Mouse (Mus musculus) embryonic facial prominence, embryonic 11.5 days (tissue): Measurements from ENCODE around the gene Psen1. TPM values are rescaled to one million over a fixed set of nuclear protein-coding genes. Genes with fewer than 3 reads are reported as not detected.

ENCODE experiments used
- ATAC-seq: fragments of 200-750 bp; cut with Nextera tagmentation; replicated peaks from 2 replicates; pipeline ENCODE4 v1.8.0; 2017; ENCODE audit warnings: low read depth; ENCODE audit not compliant: insufficient number of reproducible peaks, low FRiP score, low TSS enrichment
- DNase-seq: peaks from one replicate; pipeline ENCODE4 v3.0.0-alpha.2; 2015; ENCODE audit warnings: low spot score
- H3K27ac ChIP-seq: fragments of 300-500 bp; sonication (generic); replicated peaks from 2 replicates; pipeline ENCODE4 v1.5.1; 2014; ENCODE audit warnings: mild to moderate bottlenecking, low read depth, low read length, control low read depth
- H3K27me3 ChIP-seq: fragments of 300-500 bp; sonication (generic); 2 replicates; pipeline ENCODE4 v1.6.1; 2014; ENCODE audit warnings: mild to moderate bottlenecking, low read length, moderate library complexity, mixed read lengths; ENCODE audit not compliant: control insufficient read depth, insufficient read depth
- H3K36me3 ChIP-seq: fragments of 300-500 bp; sonication (generic); replicated peaks from 2 replicates; pipeline ENCODE4 v1.6.1; 2014; ENCODE audit warnings: low read depth, mild to moderate bottlenecking, low read length, moderate library complexity, mixed read lengths; ENCODE audit not compliant: control insufficient read depth, insufficient read depth
- H3K4me1 ChIP-seq: fragments of 300-500 bp; sonication (generic); 2 replicates; pipeline ENCODE4 v1.6.1; 2014; ENCODE audit warnings: low read length, mixed read lengths; ENCODE audit not compliant: control insufficient read depth, insufficient read depth
- H3K4me2 ChIP-seq: fragments of 300-500 bp; sonication (generic); 2 replicates; pipeline ENCODE4 v1.6.1; 2014; ENCODE audit warnings: low read depth, mild to moderate bottlenecking, control low read depth, low read length, moderate library complexity
- H3K4me3 ChIP-seq: fragments of 300-500 bp; sonication (generic); 2 replicates; pipeline ENCODE4 v1.5.1; 2014; ENCODE audit warnings: low read depth, low read length, control low read depth
- H3K9ac ChIP-seq: fragments of 300-500 bp; sonication (generic); replicated peaks from 2 replicates; pipeline ENCODE4 v1.6.1; 2014; ENCODE audit warnings: mild to moderate bottlenecking, control low read depth, low read length
- H3K9me3 ChIP-seq: fragments of 300-500 bp; sonication (generic); replicated peaks from 2 replicates; pipeline ENCODE4 v1.6.1; 2016; ENCODE audit warnings: mild to moderate bottlenecking, low read length, inconsistent platforms, mixed read lengths; ENCODE audit not compliant: control insufficient read depth
- WGBS: fragments of 180-500 bp; shearing (Covaris S2); extraction: QIAGEN DNeasy Blood & Tissue Kit; methylation state at CpG from one replicate; pipeline ENCODE4 v1.1.7; 2014; 5-methylcytosine and 5-hydroxymethylcytosine counted together
- polyA plus RNA-seq: library from polyadenylated mRNA; unstranded; fragments of >200 nt; fragmentation: Nextera tagmentation; extraction: Ambion mirVana; gene quantifications from 2 replicates; pipeline ENCODE4 v1.2.1, GENCODE M21; 2014

The Psen1 gene
- polyA plus RNA-seq, 1 experiment from 2014 or later = 70.8 TPM

DNA sequence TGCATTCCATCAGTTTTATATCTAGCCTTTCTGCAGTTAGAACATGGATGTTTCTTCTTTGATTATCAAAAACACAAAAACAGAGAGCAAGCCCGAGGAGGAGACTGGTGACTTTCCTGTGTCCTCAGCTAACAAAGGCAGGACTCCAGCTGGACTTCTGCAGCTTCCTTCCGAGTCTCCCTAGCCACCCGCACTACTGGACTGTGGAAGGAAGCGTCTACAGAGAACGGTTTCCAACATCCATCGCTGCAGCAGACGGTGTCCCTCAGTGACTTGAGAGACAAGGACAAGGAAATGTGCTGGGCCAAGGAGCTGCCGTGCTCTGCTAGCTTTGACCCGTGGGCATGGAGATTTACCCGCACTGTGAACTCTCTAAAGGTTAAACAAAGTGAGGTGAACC lies 46.1 kb downstream of the Psen1 start:
- 88% methylated on average over 10 of the region's 10 CpGs for WGBS
- Histone ChIP-seq H3K4me3 (no peak overlapping the region), H3K36me3 (peaks cover 5% of the 10 kb centered on the region), H3K27me3 (no peaks in the 10 kb centered on the region), H3K27ac (no peak overlapping the region), H3K9ac (no peak overlapping the region), H3K4me1 (no peaks in the 10 kb centered on the region), H3K9me3 (no peaks in the 10 kb centered on the region), H3K4me2 (no peak overlapping the region)
- DNase-seq (no peak), ATAC-seq (no peak)

- Histone ChIP-seq H3K36me3 (peaks cover 5% of the 10 kb centered on the region), H3K27me3 (no peaks in the 10 kb centered on the region), H3K4me2 (no peak overlapping the region), H3K27ac (no peak overlapping the region), H3K4me3 (no peak overlapping the region), H3K9ac (no peak overlapping the region), H3K9me3 (no peaks in the 10 kb centered on the region), H3K4me1 (no peaks in the 10 kb centered on the region)
- DNase-seq (no peak), ATAC-seq (no peak)
- WGBS = 92% methylated on average over 8 of the region's 8 CpGs
Measured at GRCm38 (mm10) chr12:83736236-83736635, 48.3 kb downstream of the Psen1 start.

DNA sequence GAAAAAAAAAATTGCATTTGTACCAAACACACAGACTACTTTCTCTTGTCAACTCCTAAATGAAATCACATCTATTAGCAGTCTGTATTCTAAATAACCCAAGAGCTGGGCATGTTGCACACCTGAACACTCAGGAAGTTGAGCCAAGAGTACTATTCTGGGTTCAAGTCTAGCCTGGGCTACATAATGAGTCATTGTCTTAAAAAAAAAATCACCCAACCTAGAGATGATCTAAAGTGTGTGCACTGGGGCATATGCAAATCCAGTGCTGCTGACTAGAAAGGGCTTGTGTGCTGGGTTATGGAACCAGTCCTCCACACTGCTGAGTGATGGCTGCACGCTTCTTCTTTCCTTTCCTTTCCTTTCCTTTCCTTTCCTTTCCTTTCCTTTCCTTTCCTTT lies 50.7 kb downstream of the Psen1 start:
- no peaks in the 10 kb centered on the region for H3K27me3 ChIP-seq
- H3K4me2 ChIP-seq = no peak overlapping the region
- H3K9me3 ChIP-seq = no peaks in the 10 kb centered on the region
- no peak overlapping the region for H3K4me3 ChIP-seq
- peaks cover 5% of the 10 kb centered on the region for H3K36me3 ChIP-seq
- WGBS = 85% methylated on average over 1 of the region's 1 CpGs
- H3K27ac ChIP-seq = no peak overlapping the region
- no peak for ATAC-seq
- no peaks in the 10 kb centered on the region for H3K4me1 ChIP-seq
- no peak overlapping the region for H3K9ac ChIP-seq
- no peak for DNase-seq

- ATAC-seq (no peak), DNase-seq (no peak)
- Histone ChIP-seq H3K4me3 (no peak overlapping the region), H3K9ac (no peak overlapping the region), H3K27ac (no peak overlapping the region), H3K27me3 (no peaks in the 10 kb centered on the region), H3K4me1 (no peaks in the 10 kb centered on the region), H3K4me2 (no peak overlapping the region), H3K36me3 (no peaks in the 10 kb centered on the region), H3K9me3 (no peaks in the 10 kb centered on the region)
- 50% methylated on average over 5 of the region's 5 CpGs for WGBS
Measured at GRCm38 (mm10) chr12:83741722-83742121, 53.8 kb downstream of the Psen1 start.

GRCm38 (mm10) chr12:83742834-83743233 lies 54.9 kb downstream of the Psen1 start:
- Histone ChIP-seq H3K9ac (no peak overlapping the region), H3K27me3 (no peaks in the 10 kb centered on the region), H3K4me1 (no peaks in the 10 kb centered on the region), H3K9me3 (no peaks in the 10 kb centered on the region), H3K4me2 (no peak overlapping the region), H3K4me3 (no peak overlapping the region), H3K36me3 (no peaks in the 10 kb centered on the region), H3K27ac (no peak overlapping the region)
- no peak for ATAC-seq
- WGBS = 89% methylated on average over 4 of the region's 4 CpGs
- DNase-seq = no peak

GRCm38 (mm10) chr12:83743712-83744111 lies 55.8 kb downstream of the Psen1 start:
- no peaks in the 10 kb centered on the region for H3K36me3 ChIP-seq
- WGBS = 78% methylated on average over 3 of the region's 3 CpGs
- no peaks in the 10 kb centered on the region for H3K4me1 ChIP-seq
- ATAC-seq (no peak), DNase-seq (no peak)
- no peak overlapping the region for H3K4me3 ChIP-seq
- H3K27ac ChIP-seq = no peak overlapping the region
- H3K9me3 ChIP-seq = no peaks in the 10 kb centered on the region
- H3K9ac ChIP-seq = no peak overlapping the region
- no peaks in the 10 kb centered on the region for H3K27me3 ChIP-seq
- no peak overlapping the region for H3K4me2 ChIP-seq

GRCm38 (mm10) chr12:83749186-83749585 lies 61.2 kb downstream of the Psen1 start:
- DNase-seq (no peak), ATAC-seq (no peak)
- Histone ChIP-seq H3K9me3 (no peaks in the 10 kb centered on the region), H3K36me3 (no peaks in the 10 kb centered on the region), H3K27ac (no peak overlapping the region), H3K4me3 (no peak overlapping the region), H3K4me2 (no peak overlapping the region), H3K27me3 (no peaks in the 10 kb centered on the region), H3K4me1 (no peaks in the 10 kb centered on the region), H3K9ac (no peak overlapping the region)
- WGBS = 61% methylated on average over 1 of the region's 1 CpGs

DNA sequence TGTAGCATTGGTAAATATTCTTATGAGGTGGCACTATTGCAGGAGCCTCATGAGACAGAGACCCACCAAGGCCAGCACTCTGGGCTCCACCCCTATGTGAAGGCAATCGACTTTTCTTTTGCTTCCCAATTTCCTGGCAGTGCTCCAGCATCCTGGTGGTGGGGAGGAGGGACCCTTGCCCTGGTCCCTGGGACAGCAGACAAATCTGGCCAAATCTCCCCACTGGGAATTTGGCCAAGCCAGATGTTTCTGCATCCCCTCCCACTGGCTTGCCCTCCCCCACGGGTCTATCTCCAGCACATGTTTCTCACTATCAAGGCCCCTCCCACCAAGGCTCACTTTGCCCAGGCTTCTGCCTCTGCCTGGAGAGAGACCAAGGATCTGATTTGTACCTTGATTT lies 64.5 kb downstream of the Psen1 start:
- H3K4me3 ChIP-seq = no peak overlapping the region
- no peaks in the 10 kb centered on the region for H3K27me3 ChIP-seq
- no peak overlapping the region for H3K9ac ChIP-seq
- H3K4me2 ChIP-seq = no peak overlapping the region
- no peaks in the 10 kb centered on the region for H3K9me3 ChIP-seq
- H3K36me3 ChIP-seq = no peaks in the 10 kb centered on the region
- DNase-seq (no peak), ATAC-seq (no peak)
- H3K27ac ChIP-seq = no peak overlapping the region
- H3K4me1 ChIP-seq = no peaks in the 10 kb centered on the region
- WGBS = 27% methylated on average over 2 of the region's 2 CpGs
